Mouse (Mus musculus) liver, embryonic 14.5 days (tissue): ENCODE results near the gene Cep19. TPM values are rescaled to one million over a fixed set of nuclear protein-coding genes. Genes with fewer than 3 reads are reported as not detected.

Experiments used
- ATAC-seq: fragments of 200-750 bp; cut with Nextera tagmentation; 2 replicates; pipeline ENCODE4 v1.8.0; 2017; ENCODE audit warnings: moderate number of reproducible peaks, mild to moderate bottlenecking, moderate library complexity; ENCODE audit not compliant: insufficient read depth
- DNase-seq, 3 experiments: peaks; one replicate each; pipeline ENCODE4 v3.0.0-alpha.2; 2012 to 2013; ENCODE audit warnings: low read depth in 3 of 3, low spot score in 3 of 3
- H3K27ac ChIP-seq: fragments of 300-500 bp; sonication (generic); 2 replicates; pipeline ENCODE4 v1.5.1; 2014; ENCODE audit warnings: moderate library complexity, mild to moderate bottlenecking, control low read depth, inconsistent platforms
- H3K27me3 ChIP-seq: fragments of 300-500 bp; sonication (generic); 2 replicates; pipeline ENCODE4 v1.6.1; 2014; ENCODE audit warnings: mild to moderate bottlenecking, low read length, moderate library complexity; ENCODE audit not compliant: control insufficient read depth, insufficient read depth
- H3K36me3 ChIP-seq: fragments of 300-500 bp; sonication (generic); replicated peaks from 2 replicates; pipeline ENCODE4 v1.6.1; 2014; ENCODE audit warnings: low read depth; ENCODE audit not compliant: control insufficient read depth, insufficient read depth
- H3K4me1 ChIP-seq, 2 experiments: fragments of 200-500 bp in 1 of 2; fragments of 300-500 bp in 1 of 2; sonication (generic) in 1 of 2; replicated peaks; 2 replicates each; pipeline ENCODE4 v1.6.1; 2012 to 2014; ENCODE audit warnings: antibody characterized with exemption in 1 of 2, inconsistent platforms in 1 of 2, low read length in 1 of 2; ENCODE audit not compliant: control insufficient read depth in 2 of 2, insufficient read depth in 2 of 2
- H3K4me2 ChIP-seq: fragments of 300-500 bp; sonication (generic); 2 replicates; pipeline ENCODE4 v1.6.1; 2014; ENCODE audit warnings: low read depth, mild to moderate bottlenecking, control low read depth, moderate library complexity
- H3K4me3 ChIP-seq, 2 experiments: fragments of 200-500 bp in 1 of 2; fragments of 300-500 bp in 1 of 2; sonication (generic) in 1 of 2; 2 replicates each; pipeline ENCODE4 v1.5.1; 2012 to 2014; ENCODE audit warnings: low read depth in 2 of 2, low read length in 2 of 2, mild to moderate bottlenecking in 2 of 2, control low read depth in 1 of 2, inconsistent platforms in 1 of 2, moderate library complexity in 1 of 2; ENCODE audit not compliant: insufficient read depth in 1 of 2
- H3K9ac ChIP-seq: fragments of 300-500 bp; sonication (generic); replicated peaks from 2 replicates; pipeline ENCODE4 v1.6.1; 2014; ENCODE audit warnings: mild to moderate bottlenecking, control low read depth, moderate library complexity
- H3K9me3 ChIP-seq: fragments of 300-500 bp; sonication (generic); 2 replicates; pipeline ENCODE4 v1.6.1; 2016; ENCODE audit warnings: low read length, mixed read lengths; ENCODE audit not compliant: control insufficient read depth
- CTCF ChIP-seq: IDR thresholded peaks from 2 replicates; pipeline ENCODE4 v1.5.1; 2016; ENCODE audit warnings: antibody characterized with exemption, low read depth, control low read depth
- EP300 ChIP-seq: IDR thresholded peaks from 2 replicates; pipeline ENCODE4 v1.6.1; 2016; ENCODE audit warnings: antibody characterized with exemption, low read depth
- WGBS: fragments of 180-500 bp; shearing (Covaris S2); extraction: QIAGEN DNeasy Blood & Tissue Kit; methylation state at CpG from one replicate; pipeline ENCODE4 v1.1.7; 2014; ENCODE audit not compliant: insufficient replicate concordance; 5-methylcytosine and 5-hydroxymethylcytosine counted together
- polyA plus RNA-seq, 2 experiments: library from polyadenylated mRNA; depleted of rRNA in 1 of 2; stranded (reverse) in 1 of 2; unstranded in 1 of 2; fragments of >200 nt; fragmentation: Nextera tagmentation in 1 of 2; extraction: Ambion mirVana in 1 of 2; gene quantifications; 2 replicates each; pipeline versions ENCODE4 v1.2.1 to v1.2.3; 2012 to 2014

Cep19 gene
- polyA plus RNA-seq, 2 experiments: 2.1 to 4.3 TPM

- Histone ChIP-seq H3K9me3 (no peaks in the 10 kb centered on the region), H3K4me2 (no peak overlapping the region; the same call in 1 of the 2 replicates), H3K27ac (no peak overlapping the region), H3K4me3 (no peak overlapping the region), H3K9ac (no peak overlapping the region), H3K36me3 (no peaks in the 10 kb centered on the region), H3K27me3 (no peaks in the 10 kb centered on the region), H3K4me1 (peaks cover 0 to 3% of the 10 kb centered on the region in 2 experiments; a peak in 1 of 4 replicates)
- 17% methylated on average over 12 of the region's 12 CpGs for WGBS
- TF ChIP-seq CTCF: no peak
- TF ChIP-seq EP300: no peak
- ATAC-seq (no peak), DNase-seq (no peak)
Measured at GRCm38 (mm10) chr16:32107342-32108045, 7.9 kb downstream of the Cep19 start.

DNA sequence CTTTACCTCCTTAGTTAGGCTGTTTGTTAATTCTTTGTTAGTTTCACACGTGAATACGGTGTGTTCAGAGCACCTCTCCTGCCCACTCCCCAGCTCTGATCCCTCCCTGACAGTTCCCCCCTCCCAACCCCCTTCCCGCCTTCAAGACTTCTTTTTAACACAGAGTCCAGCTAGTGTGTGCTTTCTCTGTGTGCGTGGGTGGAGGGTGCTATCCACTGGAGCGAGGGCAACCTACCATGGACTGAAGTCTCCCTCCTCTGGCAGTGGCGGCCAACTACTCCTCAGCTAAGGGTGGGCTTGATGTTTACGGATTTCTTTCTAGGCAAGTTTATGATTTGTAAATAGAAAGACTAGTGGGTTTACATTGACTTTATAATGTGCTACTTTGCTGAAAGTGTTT is 8.6 kb downstream of the Cep19 start:
- no peak overlapping the region; the same call in 1 of the 2 replicates for H3K4me2 ChIP-seq
- no peak overlapping the region for H3K4me3 ChIP-seq
- no peak overlapping the region for H3K9ac ChIP-seq
- ATAC-seq (no peak), DNase-seq (no peak)
- TF ChIP-seq CTCF: peak; percentile 53
- TF ChIP-seq EP300: no peak
- peaks cover 0 to 9% of the 10 kb centered on the region in 2 experiments; a peak in 1 of 4 replicates for H3K4me1 ChIP-seq
- H3K36me3 ChIP-seq: no peaks in the 10 kb centered on the region
- WGBS: 35% methylated on average over 7 of the region's 7 CpGs
- no peaks in the 10 kb centered on the region for H3K27me3 ChIP-seq
- no peaks in the 10 kb centered on the region for H3K9me3 ChIP-seq
- H3K27ac ChIP-seq: no peak overlapping the region

DNA sequence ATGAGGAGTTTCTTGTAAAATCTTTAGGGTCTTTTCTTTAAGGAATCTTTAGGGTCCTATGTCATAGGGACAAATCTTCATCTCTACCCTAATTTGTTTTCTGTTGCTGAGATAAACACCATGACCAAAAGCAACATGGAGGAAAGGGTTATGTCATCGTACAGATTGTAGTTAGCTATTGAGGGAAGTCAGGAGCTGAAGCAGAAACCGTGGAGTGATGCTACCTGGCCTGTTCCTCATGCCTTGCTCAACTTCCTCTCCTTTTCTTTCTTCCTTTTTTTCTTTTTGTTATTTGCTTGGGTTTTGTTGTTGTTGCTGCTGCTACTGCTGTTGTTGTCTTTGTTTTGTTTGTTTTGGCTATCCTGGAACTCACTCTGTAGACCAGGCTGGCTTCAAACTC is 9.0 kb downstream of the Cep19 start:
- H3K9me3 ChIP-seq: no peaks in the 10 kb centered on the region
- no peak overlapping the region for H3K27ac ChIP-seq
- H3K4me1 ChIP-seq: peaks cover 0 to 9% of the 10 kb centered on the region in 2 experiments; a peak in 2 of 4 replicates

DNA sequence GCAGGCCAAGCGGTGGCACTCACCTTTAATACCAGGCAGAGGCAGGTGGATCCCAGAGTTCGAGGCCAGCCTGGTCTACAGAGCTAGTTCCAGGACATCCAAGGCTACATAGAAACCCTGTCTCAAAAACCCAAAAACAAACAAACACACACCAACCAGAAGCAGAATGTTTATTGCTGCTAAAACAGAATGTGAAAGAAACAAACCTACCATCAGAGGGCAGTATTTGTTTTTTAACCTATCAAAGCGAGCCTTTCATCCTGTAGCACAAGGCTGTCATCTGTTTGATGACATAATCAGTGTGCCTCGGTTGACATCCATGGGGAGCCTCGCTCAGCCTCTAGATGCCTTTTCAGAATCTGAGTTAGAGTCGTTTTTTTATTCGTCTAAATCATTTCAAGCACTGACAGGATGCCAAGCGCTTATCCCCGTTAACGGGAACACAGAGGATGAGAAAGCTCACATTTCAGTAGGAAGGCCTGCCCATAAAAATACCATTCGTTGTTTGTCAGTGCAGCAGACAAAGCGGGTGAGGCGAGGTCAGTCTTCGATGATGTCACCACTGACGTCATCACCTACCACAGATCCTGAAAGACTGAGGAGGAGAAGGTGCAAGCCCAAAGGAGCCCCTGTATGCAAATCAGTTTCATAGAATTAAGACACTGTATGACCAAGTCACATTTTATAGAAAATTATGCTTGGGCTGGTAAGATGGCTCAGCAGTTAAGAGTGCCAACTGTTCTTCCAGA is 11.5 kb downstream of the Cep19 start:
- 63% methylated on average over 15 of the region's 15 CpGs for WGBS
- Histone ChIP-seq H3K4me2 (no peak overlapping the region), H3K9ac (no peak overlapping the region), H3K4me1 (peaks cover 3 to 24% of the 10 kb centered on the region in 2 experiments; a peak in 2 of 4 replicates), H3K4me3 (no peak overlapping the region), H3K27me3 (no peaks in the 10 kb centered on the region), H3K27ac (no peak overlapping the region), H3K36me3 (no peaks in the 10 kb centered on the region), H3K9me3 (no peaks in the 10 kb centered on the region)
- no peak for ATAC-seq
- no peak for DNase-seq
- TF ChIP-seq CTCF (no peak), EP300 (no peak)

More for the DNA sequence above, 9.0 kb downstream of the Cep19 start:
- TF ChIP-seq CTCF (no peak), EP300 (no peak)
- H3K4me3 ChIP-seq: no peak overlapping the region
- H3K27me3 ChIP-seq: no peaks in the 10 kb centered on the region
- no peaks in the 10 kb centered on the region for H3K36me3 ChIP-seq
- ATAC-seq (no peak), DNase-seq (no peak)
- no peak overlapping the region for H3K4me2 ChIP-seq
- H3K9ac ChIP-seq: no peak overlapping the region
- 34% methylated on average over 2 of the region's 2 CpGs for WGBS
